Mouse (Mus musculus) gastrocnemius, adult 18-20 months (tissue): ENCODE data around the gene Sspn. TPM values are rescaled to one million over a fixed set of nuclear protein-coding genes. Genes with fewer than 3 reads are reported as not detected.

Experiments used
- DNase-seq: peaks from one replicate; pipeline ENCODE4 v3.0.0; 2021; ENCODE audit warnings: low spot score
- total RNA-seq, 2 experiments: library from RNA; stranded (reverse); gene quantifications; 2 replicates each; pipeline ENCODE4 v1.2.3; 2021

Gene Sspn
- total RNA-seq, 2 experiments from 2014 or later = 39.5 to 43.1 TPM

DNA sequence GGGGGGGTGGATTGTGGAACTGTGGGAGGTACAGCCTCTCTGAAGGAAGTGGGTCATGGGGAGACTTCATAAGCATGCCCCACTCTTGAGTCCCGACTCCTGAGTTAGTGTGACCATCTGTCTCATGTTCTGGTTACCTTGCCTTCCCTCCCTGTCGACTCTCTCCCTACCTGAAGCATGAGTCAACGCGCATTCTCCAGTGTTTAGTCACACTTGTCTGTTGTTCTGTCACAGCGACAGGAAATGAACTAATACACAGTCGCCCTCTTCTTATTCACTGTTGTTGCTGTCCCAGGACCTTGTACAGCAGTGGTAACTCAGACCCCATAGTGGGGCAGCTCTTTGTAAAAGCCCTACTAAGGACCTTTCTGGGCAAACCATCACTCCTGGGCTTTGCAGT, 41.4 kb downstream of the Sspn start:
- no peak for DNase-seq

DNA sequence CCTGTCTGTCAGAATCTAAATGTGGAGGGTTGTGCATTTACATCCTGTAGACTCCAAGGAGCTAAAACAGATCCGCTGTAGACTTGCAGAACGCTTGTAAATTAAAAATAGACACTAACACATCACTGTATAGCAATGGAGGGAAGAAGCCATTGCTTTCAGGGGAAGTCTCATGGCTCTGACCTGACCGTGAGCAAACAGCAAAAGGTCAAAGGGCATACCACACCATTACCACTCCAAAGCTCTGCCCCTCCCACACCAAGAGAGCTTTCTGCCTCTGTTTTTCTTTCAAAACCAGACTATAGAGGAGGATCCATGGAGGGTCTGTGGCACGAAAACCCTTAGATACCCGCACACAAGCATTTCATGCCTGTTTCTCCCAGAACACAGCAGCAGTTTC, 41.9 kb downstream of the Sspn start:
- DNase-seq = no peak

DNA sequence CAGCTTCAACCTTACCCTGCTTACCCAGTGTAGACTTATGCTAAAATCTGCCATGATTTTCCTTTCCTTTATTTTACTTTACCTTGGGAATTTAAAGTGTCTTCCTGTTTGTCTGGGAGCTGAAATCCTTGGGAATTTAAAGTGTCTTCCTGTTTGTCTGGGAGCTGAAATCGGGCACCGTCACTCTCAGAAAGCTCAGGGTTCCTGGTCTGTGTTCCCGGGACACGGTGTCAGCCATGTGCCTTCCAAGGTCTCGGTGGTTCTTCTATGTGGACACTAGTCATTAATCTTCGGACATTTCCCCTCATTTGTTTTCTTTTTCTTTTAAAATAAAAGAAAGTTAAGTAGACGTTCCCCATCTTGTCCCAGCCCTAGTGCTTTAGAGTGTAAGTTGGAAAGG, 43.3 kb downstream of the Sspn start:
- no peak for DNase-seq

DNA sequence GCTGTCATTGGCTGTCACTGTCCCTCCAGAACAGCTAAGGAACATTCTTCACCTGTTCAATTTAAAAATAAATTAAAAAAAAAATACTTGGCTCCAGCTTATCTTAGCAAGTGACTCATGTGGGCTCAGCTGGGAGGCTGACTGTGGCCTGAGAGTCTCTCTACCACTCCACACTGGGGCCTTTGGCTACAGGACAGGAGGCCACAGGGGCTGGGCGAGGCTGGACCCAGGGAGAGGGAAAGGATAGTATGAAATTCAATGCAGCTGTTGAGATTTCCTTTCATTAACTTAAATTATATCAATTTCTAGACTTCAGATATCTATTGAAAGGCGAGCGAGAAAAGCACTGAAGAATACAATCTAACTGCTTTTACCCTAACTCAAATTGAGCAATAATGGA, 45.9 kb downstream of the Sspn start:
- no peak for DNase-seq

DNA sequence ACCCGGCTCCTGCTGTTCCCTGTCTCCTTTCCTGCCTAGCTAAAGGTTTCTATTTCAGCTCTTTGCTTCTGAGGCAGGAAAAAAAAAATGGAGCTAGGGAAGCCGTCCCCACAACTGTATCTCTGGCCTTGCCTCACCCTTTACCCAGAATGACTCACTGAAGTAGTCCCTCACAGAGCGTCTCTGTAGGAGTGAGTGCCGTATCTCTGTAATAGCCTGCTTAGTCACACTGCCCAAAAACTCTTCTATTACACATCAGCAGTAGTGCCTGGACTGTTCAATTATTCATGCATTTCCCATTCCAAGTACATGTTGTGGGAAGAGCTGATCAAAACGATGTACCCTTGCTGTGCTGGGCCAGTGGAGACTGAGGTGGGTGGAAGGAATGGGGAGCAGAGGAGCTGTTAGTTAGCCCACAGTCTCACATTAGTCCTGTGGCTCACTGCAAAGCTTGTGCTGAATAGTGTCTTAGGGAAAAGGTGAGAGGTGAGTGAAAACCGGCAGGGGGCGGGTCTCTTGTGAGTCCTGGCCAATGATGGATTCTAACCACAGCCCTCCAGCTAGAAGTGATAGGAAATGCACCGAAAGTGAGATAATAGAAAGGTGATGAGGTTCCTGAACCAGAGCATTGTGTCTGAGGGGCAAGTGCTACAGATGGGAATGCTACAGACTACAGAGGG, 46.5 kb downstream of the Sspn start:
- DNase-seq = no peak

DNA sequence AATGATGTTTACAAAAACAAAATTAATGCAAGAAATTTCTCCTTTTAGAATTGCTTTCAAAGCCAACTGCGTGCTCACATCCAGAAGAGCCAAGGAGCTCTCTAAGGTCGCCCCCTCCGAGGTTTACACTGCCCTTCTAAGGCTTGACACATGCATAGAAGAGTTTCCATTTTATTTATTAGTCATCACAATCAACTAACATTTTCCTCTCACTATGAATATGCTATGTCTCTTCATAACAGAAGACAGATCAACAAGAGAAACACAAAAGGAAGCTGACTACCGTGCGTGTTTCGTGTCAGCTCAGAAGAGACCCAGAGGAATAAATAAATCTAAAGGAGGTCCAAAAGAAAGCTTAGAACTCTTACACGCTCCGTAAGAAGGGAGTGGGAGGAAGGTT, 49.6 kb downstream of the Sspn start:
- no peak for DNase-seq

DNA sequence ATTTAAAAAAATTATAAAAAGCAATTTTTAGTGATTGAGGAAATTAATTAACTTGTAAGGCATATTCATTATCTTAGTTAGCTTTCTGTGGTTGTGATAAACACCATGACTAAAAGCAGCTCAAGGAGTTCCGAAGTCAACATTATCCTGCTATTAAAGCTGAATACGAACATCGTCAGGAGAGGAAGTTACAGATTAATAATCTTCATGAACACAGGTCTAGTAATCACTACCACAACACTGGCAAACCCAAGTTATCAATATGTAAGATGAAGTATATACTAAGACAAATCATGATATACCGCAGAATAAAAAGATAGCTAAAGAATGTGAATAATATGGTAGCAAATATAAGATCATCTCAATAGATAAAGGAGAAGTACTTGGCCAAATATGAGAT, 50.9 kb downstream of the Sspn start:
- DNase-seq = no peak

DNA sequence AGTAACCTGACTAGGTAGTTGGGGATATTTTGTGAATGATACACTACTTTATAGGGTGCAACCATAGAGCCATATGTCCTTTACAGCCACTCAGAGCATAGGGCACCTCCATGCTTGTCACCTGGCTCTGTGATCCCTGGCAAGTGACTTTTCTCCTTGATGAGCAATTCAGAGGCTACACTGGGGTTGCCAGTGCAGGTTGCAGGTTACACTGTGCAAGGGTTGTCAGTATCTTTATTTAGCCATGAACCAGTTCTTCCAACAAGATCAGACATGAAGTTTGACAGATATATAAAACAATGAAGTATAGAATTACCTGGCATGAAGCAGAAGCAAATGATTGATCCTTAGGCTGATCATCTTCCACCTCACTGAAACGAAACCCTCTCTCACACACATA, 59.1 kb downstream of the Sspn start:
- DNase-seq = peak; percentile 41

DNA sequence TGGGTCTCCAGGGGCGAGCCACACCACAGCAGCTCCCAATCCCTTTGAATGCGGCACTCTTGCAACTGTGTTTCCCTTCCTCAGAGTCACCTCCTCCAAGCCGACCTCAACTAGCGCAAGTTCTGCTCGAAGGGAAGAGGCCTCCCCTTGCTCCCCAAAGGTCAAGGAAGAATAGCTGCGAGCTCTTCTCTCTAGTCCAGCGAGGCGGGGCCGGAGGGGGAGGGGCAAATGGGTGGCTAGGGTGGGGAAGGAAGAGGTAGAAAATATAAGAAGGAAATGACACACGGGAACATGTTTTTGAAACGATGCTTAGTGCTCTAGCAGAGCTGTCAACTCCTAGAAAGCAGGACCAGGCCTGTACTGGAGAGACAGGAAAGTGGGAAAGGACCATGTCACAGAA, 61.1 kb downstream of the Sspn start:
- no peak for DNase-seq

DNA sequence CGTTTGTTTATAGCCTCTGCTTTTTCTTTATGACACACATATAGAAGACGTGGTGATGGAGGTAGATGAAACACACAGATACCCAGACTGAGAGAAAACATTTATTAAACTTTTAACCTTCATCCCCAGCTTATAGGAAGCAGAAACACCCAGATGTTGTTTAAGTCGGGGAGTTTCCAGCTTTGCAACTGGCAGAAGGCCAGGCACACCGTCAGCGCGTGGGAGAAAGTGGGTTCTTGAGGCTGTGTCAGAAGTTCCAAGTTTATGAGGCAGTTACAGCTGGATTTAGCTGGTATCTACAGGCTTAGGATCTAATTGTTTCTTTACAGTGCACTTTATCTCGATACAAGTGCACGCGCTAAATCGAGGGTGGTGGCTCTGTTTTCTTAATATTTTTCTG, 61.5 kb downstream of the Sspn start:
- no peak for DNase-seq

DNA sequence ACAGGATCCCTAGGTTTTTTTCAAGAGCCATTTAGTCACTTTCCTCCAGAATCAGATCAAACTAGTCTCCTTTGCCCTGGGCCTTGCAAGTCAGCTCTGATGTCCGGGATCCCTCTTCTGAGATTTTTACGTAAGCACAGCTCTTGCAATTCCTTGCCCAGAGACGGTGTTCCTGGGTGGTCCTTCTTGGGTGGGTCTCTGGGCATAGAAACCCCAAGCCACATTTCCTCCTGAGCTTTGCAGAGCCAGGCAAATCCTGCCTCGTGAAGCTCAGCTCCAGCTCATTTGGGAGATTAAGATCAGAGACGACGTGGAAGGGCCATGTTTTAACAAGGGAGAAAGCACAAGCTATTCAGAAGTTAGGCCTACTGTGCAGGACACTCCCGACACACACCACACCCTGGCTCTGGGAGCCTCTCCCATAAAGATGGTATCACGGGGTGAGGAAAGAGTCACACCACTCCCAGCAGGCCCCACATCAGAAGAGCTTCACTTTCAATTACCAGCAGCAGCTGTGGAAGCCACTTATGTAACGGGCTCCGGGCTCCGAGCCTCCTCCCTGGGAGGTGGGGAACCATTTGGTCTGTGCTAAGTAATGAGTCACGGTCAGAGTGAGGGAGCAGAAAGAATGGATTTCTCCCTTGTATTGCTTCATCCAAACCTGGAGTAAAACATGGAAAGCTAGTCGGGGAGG, 67.0 kb downstream of the Sspn start:
- peak; percentile 84 for DNase-seq

DNA sequence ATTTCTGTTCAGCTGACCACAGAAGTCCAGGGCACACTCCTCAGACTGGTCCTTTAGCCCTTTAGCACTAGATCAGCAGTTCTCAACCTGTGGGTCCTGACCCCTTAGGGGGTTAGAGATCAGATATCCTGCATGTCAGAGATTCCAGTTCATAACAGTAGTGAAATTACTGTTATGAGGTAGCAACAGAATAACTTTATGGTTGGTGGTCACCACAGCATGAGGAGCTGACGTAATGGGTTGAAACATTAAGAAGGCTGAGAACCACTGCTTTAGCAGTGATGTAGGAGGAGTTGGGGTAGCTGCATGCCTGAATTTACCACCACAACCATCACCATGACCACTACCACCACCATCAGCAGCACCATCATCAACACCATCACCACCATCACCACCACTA, 69.3 kb downstream of the Sspn start:
- DNase-seq = no peak

DNA sequence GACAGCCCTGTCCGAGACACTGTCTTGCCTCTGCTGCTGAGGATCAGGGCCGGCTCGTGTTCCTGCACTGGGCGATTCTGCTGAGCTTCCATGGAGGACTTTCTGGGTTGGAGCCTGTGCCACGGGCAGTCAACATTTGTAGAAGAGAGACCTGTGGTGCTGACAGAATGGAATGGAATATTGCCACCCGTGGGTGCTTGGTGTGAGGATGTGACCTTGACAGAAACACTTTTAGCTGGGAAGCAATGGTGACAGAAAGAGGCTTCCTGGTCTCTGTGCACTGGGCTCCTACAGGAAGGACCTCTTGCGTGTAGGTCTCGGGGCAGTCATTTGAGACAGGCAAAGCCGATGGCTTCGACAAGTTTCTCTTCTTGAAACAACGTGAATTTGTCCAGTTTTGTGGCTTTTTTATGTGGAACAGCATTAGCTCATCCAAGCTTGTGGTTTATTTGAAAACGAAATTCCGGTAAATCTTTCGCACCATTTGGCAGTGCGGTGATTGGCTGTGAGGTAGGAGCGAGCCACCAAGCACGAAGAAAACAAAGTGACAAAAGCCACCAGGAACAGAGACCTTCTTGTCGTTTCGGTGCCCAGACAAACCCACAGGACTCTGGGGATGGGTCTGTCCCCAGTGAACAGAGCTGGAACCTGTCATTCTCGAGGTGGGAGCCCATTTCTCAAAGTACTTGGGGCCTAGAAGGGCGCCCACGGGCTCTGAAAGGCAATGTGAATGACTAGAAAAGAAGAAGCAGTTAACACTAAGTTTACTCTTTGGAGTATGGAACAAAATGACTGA, 70.2 kb downstream of the Sspn start:
- DNase-seq = no peak

DNA sequence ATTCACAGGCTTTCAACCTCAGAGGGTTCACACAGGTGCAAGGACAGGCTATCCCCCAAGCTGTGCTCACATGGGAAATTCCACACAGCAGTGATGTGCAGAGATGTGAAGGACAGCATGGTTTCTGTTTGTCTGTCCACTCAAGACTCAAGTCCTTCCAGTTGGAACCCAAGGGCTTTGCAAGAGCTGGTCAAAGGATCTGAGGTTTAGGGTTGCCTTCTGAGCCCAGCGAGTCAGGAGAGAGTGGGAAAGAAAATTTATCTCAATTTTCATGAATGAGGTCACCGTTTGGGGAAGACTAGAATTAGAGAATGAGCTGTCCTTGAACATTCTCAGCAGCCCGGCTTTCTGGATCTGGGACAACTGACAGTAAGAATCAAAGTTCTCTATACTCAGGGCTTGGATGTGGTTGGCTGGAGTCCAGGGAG, 72.7 kb downstream of the Sspn start:
- no peak for DNase-seq

DNA sequence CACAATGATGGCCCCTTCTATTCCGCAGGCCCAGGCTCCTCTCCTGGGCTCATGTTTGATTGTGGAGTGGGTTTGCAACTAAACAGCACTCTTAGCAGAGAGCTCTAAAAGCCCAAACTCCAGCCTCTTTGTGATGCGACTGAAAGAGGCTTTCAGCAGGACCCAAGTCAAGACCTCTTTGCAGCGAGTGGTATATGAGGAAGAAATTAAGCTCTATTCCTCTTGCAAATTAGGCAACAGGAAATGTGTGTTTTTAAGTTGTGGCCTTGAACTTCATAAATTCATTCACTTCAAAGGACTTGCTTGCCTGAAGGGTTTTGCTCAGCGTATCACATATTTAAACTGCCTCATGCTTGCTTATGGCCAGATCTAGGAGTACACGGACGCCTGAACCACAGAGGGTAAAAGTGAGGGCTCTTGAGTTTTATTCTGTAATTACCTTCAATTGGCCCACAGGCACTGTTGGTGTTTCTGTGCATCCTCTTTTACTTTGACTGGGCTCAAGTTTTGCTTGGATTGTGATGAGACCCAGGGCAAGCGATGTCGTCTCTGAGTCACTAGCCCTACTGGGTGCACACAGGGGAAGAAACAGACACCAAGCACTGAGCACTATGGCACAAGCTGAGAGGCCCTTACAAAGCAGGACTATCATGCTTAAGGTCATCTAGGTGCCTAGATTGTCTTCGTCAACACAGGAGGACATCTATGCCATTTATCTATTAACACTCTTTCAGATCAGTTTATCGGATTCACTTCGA, 73.9 kb downstream of the Sspn start:
- DNase-seq = no peak

DNA sequence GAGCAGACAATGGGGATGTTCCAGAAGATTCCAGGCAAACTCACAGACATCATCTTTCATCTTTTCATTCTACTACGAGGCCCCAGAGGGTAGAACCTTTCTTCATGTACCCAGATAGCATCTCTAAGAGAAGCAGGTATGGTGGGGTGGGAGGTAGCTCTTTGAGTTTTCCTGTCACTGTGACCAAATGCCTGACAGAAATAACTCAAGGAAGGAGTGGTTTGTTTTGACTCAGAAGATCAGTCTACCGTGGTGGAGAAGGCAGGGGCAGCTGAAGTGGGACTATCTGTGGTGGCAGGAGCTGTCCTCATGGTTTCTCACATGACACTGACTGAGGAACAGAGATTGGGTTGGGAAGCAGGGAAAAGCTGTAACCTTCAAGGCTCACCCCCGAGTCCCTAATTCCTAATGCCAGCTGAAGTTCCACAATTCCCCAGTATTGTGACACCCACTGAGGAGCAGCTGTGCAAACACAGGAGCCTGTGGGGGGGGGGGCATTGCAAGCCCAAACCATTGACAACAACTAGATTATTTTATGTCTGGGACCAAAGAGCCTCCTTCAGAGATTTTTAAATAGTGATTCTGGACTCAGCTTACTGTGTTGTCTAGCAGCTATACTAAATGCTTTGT, 74.6 kb downstream of the Sspn start:
- DNase-seq = no peak

DNA sequence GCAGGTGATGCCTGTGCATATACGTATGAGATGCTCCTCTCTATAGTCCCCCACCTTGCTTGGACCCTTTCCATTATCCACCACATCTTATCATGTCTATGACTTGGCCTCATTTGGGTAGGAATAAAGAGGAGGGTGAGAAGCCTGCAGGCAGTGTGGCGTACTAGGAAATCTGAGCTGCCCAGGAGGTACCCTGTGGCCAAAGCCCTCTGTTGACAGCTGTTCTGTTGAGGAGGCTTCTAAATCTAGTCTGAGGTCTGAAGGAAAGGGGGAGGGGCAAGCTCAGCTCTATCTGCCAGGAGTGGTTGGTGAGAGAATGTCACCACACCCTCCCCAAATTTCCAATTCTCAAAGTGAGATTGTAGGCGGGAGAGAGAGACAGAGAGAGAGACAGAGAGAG, 75.3 kb downstream of the Sspn start:
- peak; percentile 66 for DNase-seq

DNA sequence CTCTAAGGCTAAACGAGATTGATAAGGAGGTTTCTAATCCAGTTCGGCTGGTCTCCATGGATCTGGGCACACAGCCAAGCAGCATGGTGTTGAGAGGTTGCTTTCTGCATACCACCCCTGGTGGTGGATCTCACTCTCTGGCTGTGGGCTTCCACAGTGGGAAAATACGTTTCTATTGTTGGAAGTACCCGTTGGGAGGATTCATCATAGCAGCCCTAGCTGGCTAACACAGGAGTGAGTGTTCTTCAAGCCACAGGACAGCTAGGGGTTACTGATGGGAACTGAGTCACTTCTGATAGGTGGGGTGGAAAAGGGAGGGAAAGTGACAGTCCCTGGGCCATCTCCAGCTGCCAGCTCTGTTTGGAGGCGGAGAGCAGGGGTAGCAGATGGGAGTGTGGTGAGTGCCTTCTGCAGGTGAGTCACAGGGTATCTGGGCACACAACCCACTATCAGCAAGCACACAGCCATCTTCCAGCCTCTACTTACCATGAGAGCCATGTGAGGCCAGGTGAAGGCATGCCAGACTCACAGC, 77.1 kb downstream of the Sspn start:
- DNase-seq = no peak

DNA sequence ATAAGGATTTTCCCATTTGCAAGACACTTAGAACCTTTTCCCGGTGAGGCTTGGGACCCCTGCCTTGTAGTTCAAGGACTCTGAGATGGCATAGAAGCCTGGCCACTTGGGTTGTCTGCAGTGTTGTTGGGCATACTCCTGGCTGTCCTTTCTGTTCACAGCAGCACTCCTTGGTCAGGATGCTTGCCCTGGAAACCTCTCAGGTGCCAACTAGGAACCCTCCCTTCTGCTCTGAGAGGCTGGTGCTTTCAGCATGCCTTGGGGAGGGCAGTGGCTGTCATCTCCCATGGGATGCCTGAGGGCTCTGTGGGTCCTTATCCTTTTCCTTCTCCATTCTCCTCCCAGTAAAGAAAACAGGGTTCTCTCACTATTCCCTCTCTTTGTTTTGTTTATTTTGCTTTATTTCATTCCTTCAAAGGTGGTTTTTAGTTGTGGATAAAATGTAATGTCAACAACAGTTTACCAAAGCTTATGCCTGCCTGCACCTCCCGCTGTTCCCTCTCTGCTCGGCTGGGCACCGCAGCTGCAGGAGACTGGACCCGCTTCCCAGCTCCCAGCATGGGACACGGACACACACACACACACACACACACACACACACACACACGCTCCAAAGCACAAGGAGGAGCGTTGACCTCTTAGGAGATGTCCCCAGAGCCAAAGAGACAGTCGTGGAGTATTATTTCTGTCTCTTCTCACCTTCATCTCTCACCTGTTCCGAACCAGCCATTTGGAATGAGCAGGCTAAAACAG, 77.9 kb downstream of the Sspn start:
- DNase-seq = no peak

DNA sequence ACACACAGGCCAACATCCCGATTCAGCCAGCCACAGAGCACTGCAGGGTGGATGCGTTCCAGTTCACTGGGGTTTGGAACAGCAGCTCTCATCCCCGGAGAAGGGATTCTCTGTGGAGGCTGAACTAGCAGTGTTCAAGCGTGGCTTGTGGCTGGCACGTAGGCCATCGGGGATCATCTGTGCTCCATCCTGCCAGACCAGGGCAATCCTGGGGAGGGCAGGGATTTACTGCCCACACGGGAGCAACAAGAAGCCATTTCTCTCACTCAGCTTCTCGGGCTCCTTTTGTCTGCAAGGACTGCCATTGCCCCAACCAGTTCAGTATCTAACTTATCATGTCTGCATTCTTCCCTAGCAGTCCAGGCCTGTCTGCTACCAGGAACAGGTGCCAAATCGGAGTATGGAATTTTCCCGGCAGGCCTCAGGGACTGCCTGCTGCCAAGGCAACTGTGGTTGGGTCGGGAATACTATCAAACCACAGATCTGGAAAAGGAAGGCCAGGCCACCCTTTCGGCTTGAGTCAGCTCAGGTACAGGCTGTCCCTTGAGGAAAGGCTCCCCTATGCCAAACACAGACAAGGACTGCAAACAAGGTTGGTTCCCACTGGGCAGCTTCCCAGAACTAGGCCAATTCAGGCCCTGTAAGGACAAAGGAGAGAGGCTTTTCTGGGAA, 78.8 kb downstream of the Sspn start:
- DNase-seq = peak; percentile 59
